Mouse (Mus musculus): Measurements from ENCODE around the gene Entpd1.

- TF ChIP-seq CTCF (IDR thresholded peaks at IDR 0.05) (no peak), POLR2A (IDR thresholded peaks at IDR 0.05; ENCODE audit: insufficient read depth, low read depth, low read length) (no peak)
These were observed 44.5 kb upstream of the Entpd1 start for GRCm38 (mm10) chr19:40567616-40568015.
